Mouse (Mus musculus): ENCODE data around the gene Psenen. TPM values are rescaled to one million over a fixed set of nuclear protein-coding genes. Genes with fewer than 3 reads are reported as not detected.
A peak's percentile ranks its signal among the peaks of the same experiment; 100 is the strongest.

Psenen gene
- total RNA-seq, 2 experiments from 2014 or later: 73.8 to 98.7 TPM

DNA sequence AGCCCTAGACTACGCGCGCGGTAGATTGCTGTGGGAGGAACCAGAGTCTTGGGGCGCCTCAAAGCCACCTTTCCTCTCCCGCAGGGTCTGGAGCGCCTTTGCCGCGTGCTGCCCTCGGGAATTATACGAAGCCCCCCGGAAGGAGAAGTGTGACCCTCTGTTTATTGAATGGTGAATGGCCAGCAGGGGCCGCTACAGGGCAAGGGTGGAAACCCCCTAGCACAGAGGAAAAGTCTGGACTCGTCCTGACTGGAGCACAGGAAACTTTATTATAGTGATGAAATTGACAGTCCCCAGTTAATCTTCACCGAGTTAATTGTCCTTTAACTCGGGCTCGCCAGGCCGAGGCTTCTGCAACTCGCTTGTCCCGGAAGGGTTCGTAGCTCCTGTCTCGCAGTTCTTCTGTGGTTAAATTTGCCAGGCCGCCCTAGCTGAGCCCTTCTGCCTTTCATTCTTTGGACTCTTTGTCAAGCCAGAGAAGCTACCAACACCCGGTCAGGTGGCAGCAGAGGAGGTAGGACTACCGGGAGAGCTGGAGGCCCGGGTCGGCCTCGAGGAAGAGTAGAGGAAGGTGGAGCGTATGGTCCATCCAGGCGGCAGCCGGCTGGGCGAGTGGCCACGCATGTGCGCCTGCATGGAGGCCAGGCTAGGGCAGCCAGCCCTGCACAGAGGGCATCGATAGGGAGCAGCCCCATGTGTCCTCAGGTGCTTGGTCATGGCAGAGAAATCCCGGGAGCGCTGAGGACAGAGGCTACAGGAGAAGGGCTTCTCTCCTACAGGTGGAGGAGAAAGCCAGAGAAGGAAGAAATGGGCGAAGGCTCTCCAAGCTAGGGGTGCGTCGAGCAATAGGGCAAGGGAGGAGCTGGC, 26.2 kb upstream of the Psenen start:
- ATAC-seq (replicated peaks; ENCODE audit: low FRiP score, poor library complexity, severe bottlenecking): peak; percentile 56

GRCm38 (mm10) chr7:30588676-30589434, 25.4 kb upstream of the Psenen start, which contains the start of gene Kmt2b:
Gene Kmt2b, minus strand, starts transcription at chr7:30588726.
- ATAC-seq (replicated peaks; ENCODE audit: low FRiP score, poor library complexity, severe bottlenecking): peak; percentile 90

GRCm38 (mm10) chr7:30587842-30588667, 24.6 kb upstream of the Psenen start:
- ATAC-seq (replicated peaks; ENCODE audit: low FRiP score, poor library complexity, severe bottlenecking): no peak

DNA sequence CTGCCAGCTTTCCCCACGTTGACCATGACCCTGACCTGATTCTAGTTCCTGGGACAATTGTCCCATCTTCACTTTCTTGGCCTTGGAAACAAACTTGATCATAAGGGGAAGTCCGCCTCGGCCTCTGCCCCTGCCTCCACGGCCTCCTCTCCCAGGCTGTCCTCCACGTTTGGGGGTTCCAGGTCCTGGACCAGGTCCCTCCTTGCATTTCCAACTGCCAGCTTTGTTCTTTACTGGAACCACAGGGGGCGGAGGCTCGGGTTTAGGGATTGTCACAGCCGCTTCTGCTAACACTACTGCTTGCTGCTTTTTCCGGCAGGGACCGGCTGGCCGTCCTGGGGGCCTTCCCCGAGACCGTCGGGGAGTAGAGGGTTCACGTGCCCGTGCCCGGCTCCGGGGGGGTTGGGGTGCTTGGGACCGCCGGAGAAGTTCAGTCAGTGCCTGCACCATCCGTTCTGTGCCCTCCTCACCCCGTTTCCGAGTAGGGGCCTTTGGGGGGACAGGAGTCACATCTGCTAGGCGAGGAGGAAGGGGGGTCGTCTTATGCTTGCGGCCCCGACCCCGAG, 23.1 kb upstream of the Psenen start:
- no peak for ATAC-seq (replicated peaks; ENCODE audit: low FRiP score, poor library complexity, severe bottlenecking)

DNA sequence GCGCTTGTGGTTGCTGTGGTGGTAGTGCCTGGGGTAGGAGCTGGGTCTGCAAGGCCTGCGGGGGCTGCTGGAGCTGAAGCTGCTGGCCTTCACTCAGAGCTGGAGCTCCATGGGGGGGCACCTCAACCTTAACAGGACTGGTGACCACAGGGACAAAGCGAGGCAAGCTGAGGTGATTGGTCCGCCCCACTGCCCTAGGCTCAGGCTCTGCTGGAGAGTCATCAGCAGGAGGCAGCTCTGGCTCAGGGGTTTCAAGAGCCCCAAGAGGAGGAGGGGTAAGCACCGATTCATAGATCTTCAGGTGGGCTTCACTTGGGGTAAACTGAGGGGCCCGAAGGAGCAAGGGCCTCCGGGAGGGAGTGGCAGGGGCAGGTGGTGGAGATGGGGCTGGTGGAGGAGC, 21.7 kb upstream of the Psenen start:
- no peak for ATAC-seq (replicated peaks; ENCODE audit: low FRiP score, poor library complexity, severe bottlenecking)

DNA sequence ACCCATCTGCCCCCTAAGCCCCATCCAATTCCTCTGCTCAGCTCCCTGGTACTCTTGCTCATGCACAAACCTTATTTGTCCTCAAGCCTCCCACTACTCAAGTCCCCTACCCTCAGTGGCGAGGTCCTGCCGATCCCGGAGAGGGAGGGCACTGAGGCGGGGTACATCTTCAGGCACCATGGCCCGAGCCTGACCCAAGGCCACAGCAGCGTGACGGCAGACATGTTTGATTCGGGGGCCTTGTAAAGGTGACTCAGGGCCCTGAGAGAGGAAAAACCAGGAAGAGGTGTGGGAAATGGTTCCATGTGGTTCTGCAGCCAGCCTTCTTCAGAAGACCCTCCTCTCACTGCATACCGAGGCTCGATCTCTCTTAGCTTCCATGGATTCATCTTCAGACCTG, 20.9 kb upstream of the Psenen start:
- no peak for ATAC-seq (replicated peaks; ENCODE audit: low FRiP score, poor library complexity, severe bottlenecking)

DNA sequence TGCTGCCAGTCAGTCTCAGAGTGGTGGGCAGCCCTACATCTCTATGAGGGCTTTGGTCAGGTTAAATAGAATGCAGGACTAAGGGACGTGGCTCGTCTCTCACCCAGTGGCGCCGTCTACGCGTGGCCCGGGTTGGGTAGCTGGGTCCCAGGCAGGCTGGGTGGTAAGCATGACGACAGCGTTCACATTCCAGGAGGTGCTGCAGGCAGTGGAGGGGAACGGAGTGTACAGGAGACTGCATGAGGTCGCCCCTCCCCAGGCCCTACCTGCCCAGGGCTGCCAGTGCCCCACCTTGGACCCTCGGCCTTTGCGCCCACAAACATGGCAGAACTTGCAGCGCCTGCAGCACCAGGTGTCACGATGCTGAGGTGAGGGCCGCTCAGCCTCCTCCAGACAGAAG, 18.1 kb upstream of the Psenen start:
- no peak for ATAC-seq (replicated peaks; ENCODE audit: low FRiP score, poor library complexity, severe bottlenecking)

- no peak for ATAC-seq (replicated peaks; ENCODE audit: low FRiP score, poor library complexity, severe bottlenecking)
These were observed 16.5 kb upstream of the Psenen start for GRCm38 (mm10) chr7:30579950-30580349.

GRCm38 (mm10) chr7:30572969-30573368, 9.5 kb upstream of the Psenen start:
- peak; percentile 90 for ATAC-seq (replicated peaks; ENCODE audit: low FRiP score, poor library complexity, severe bottlenecking)

- ATAC-seq (replicated peaks; ENCODE audit: low FRiP score, poor library complexity, severe bottlenecking): peak; percentile 54
These were observed 9.0 kb upstream of the Psenen start for GRCm38 (mm10) chr7:30572389-30572788.

GRCm38 (mm10) chr7:30567555-30567954, 4.1 kb upstream of the Psenen start:
- ATAC-seq (replicated peaks; ENCODE audit: low FRiP score, poor library complexity, severe bottlenecking): no peak

- ATAC-seq (replicated peaks; ENCODE audit: low FRiP score, poor library complexity, severe bottlenecking): no peak
These were observed 2.6 kb upstream of the Psenen start for GRCm38 (mm10) chr7:30566033-30566432.

- no peak for ATAC-seq (replicated peaks; ENCODE audit: low FRiP score, poor library complexity, severe bottlenecking)
These were observed 1.6 kb upstream of the Psenen start, which contains the start of gene Igflr1 for GRCm38 (mm10) chr7:30564970-30565571. Gene Igflr1, plus strand, starts transcription at chr7:30565427.

DNA sequence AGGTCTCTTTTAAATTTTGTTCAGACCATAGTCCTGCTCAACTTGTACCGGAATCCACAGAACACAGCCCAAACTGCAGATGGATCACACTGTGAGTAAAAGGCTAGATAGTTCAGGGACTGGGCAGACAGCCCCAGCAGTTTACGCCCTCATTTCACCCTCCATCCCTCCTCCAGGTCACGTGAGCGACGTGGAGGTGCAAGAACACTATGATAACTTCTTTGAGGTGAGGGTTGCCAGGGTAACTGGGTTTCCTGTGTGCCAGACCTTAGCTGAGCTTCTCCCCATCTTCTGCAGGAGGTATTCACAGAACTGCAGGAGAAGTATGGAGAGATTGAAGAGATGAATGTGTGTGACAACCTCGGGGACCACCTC, 466 bp upstream of the Psenen start:
- no peak for ATAC-seq (replicated peaks; ENCODE audit: low FRiP score, poor library complexity, severe bottlenecking)

DNA sequence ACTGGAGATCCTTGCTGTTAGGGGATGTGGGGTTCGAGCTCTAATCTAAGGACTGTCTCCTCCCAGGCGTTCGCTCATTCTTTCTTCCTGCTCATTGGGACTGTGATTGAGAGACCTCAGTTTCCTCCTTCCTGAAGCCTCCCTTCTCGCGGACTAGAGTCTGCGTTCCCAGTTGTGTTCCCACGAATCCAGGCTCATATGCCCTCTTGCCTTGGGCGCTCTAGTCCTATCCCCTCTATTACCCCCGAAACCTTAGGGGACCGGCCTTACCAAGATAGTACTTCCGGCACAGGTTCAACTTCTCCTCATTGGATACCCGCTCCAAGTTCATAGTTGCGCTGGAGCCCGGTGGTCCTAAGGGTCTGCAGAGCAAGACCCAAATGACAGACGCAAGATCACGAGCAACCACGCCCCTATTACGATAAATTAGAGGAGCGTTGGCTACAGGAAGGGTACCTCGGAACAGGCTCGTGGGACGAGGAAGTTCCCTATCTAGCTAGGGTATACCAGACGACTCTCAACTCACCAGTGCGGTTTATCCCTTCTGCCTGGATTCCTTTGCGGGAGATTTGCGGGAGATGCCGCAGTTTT, 806 bp downstream of the Psenen start:
- peak; percentile 10 for ATAC-seq (replicated peaks; ENCODE audit: low FRiP score, poor library complexity, severe bottlenecking)

DNA sequence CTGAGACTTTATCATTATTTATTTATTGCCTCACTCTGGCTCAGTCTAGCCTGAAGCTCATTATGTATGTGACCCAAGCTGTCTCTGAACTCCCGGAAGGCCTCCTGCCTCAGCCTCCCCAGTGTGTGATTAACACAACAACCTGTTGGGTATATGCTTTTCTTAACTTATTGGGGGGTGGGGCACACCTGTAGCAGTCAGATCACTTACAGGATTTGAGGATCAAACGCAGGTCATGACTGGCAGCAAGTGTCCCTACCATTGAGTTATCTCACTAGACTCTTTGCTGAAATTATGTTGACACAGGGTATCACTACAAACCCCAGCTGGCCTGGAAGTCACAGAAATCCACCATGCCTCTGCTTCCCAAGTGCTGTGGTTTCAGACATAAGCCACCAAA, 3.1 kb downstream of the Psenen start:
- no peak for ATAC-seq (replicated peaks; ENCODE audit: low FRiP score, poor library complexity, severe bottlenecking)

- peak; percentile 73 for ATAC-seq (replicated peaks; ENCODE audit: low FRiP score, poor library complexity, severe bottlenecking)
These were observed 3.9 kb downstream of the Psenen start, which contains the start of gene Lin37 for GRCm38 (mm10) chr7:30559443-30559954. Gene Lin37, minus strand, starts transcription at chr7:30559838.

GRCm38 (mm10) chr7:30558656-30559442, 4.6 kb downstream of the Psenen start:
- peak; percentile 57 for ATAC-seq (replicated peaks; ENCODE audit: low FRiP score, poor library complexity, severe bottlenecking)
